Mouse (Mus musculus): ENCODE data around the gene Sumo1. TPM values are rescaled to one million over a fixed set of nuclear protein-coding genes. Genes with fewer than 3 reads are reported as not detected.
A peak's percentile ranks its signal among the peaks of the same experiment; 100 is the strongest.

The Sumo1 gene
- total and polyA plus RNA-seq, 3 experiments: 19.5 to 61.4 (median 57.2) TPM

DNA sequence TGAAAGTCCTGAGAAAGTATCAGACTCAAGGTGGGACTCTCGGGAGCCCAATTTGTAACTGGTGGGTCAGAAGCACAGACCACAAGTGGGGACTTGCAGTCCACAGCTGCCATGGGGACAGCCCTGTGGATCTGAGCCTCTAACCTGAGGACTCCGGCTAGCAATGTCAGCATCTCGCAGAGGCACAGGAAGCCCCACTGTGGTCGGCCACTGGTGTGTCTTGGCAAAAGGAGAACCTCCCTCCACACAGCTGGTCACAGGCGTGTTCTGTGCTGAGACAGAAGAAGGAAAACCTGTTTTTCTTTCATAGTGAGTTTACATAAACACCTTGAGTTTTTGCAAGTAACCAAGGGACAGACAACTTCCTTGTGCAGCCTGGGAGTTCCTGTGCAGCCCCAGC is 104.8 kb downstream of the Sumo1 start:
- Histone ChIP-seq H3K36me3 (ENCODE audit: control insufficient read depth, insufficient read depth, low read length) (no peaks in the 10 kb centered on the region), H3K9ac (ENCODE audit: low read depth, low read length) (no peak overlapping the region), H3K27ac (no peak overlapping the region), H3K27me3 (ENCODE audit: control insufficient read depth, insufficient read depth, low read length) (no peaks in the 10 kb centered on the region), H3K4me1 (ENCODE audit: control insufficient read depth, insufficient read depth, low read length) (no peaks in the 10 kb centered on the region), H3K4me3 (no peak overlapping the region), H3K79me2 (replicated peaks; ENCODE audit: control insufficient read depth, insufficient read depth, low read length) (no peaks in the 10 kb centered on the region)
- no peak for DNase-seq
- WGBS: 64% methylated on average over 5 of the region's 5 CpGs
- intact Hi-C loops (cut with DNase I): no loop called here
- TF ChIP-seq POLR2A (IDR thresholded peaks at IDR 0.05; ENCODE audit: insufficient read depth, low read depth, low read length): no peak
- no peak for TF ChIP-seq EP300 (IDR thresholded peaks at IDR 0.05; ENCODE audit: insufficient read depth, low read depth, low read length)
- no peak for TF ChIP-seq CTCF (IDR thresholded peaks at IDR 0.05)

DNA sequence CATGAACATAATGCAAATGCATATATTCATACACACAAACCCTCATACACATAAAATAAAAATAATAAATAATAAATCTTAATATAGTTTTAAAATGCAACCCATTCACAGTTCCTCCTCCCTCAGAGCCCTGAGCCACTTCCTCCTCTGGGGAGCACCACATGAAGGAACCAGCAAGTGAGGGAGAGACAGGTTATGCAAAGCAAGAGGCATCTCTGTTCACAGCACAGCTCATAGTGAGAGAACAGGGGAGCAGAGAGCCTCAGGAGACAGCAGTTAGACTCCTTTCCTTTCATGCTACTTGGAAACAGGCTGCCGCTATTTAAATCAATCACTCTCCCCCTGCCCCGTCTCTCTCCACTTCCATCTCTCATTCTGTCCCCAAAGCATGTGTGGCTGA is 107.1 kb downstream of the Sumo1 start:
- H3K27me3 ChIP-seq (ENCODE audit: control insufficient read depth, insufficient read depth, low read length): no peaks in the 10 kb centered on the region
- intact Hi-C loops (cut with DNase I): no loop called here
- H3K4me3 ChIP-seq: no peak overlapping the region
- no peaks in the 10 kb centered on the region for H3K79me2 ChIP-seq (replicated peaks; ENCODE audit: control insufficient read depth, insufficient read depth, low read length)
- H3K9ac ChIP-seq (ENCODE audit: low read depth, low read length): no peak overlapping the region
- TF ChIP-seq CTCF (IDR thresholded peaks at IDR 0.05) (no peak), POLR2A (IDR thresholded peaks at IDR 0.05; ENCODE audit: insufficient read depth, low read depth, low read length) (no peak), EP300 (IDR thresholded peaks at IDR 0.05; ENCODE audit: insufficient read depth, low read depth, low read length) (no peak)
- 74% methylated on average over 2 of the region's 2 CpGs for WGBS
- no peak overlapping the region for H3K27ac ChIP-seq
- no peaks in the 10 kb centered on the region for H3K36me3 ChIP-seq (ENCODE audit: control insufficient read depth, insufficient read depth, low read length)
- no peaks in the 10 kb centered on the region for H3K4me1 ChIP-seq (ENCODE audit: control insufficient read depth, insufficient read depth, low read length)
- DNase-seq: no peak

DNA sequence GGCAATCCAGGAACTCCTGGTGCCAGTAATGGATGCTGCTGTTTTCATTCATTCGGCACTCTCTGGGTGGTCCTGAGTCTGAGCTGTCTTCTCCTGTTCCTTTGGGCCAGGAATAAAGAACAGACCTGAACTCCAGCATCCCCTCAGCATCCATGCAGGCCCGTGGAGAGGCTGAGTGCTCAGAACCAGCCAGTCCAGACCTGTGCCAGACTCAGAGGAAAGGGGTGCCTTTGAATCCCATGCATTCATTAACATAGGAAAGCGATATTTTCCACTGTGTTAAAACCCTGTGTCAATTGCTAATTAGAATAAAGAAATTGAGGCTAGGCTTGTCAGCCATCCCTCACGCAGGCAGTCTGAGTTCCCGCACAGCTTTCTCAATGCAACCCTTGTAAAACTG is 116.9 kb downstream of the Sumo1 start:
- no peak overlapping the region for H3K4me3 ChIP-seq
- TF ChIP-seq POLR2A (IDR thresholded peaks at IDR 0.05; ENCODE audit: insufficient read depth, low read depth, low read length) (no peak), CTCF (IDR thresholded peaks at IDR 0.05) (no peak), EP300 (IDR thresholded peaks at IDR 0.05; ENCODE audit: insufficient read depth, low read depth, low read length) (no peak)
- no peaks in the 10 kb centered on the region for H3K4me1 ChIP-seq (ENCODE audit: control insufficient read depth, insufficient read depth, low read length)
- H3K36me3 ChIP-seq (ENCODE audit: control insufficient read depth, insufficient read depth, low read length): no peaks in the 10 kb centered on the region
- no peak overlapping the region for H3K27ac ChIP-seq
- 74% methylated on average over 5 of the region's 5 CpGs for WGBS
- H3K9ac ChIP-seq (ENCODE audit: low read depth, low read length): no peak overlapping the region
- H3K27me3 ChIP-seq (ENCODE audit: control insufficient read depth, insufficient read depth, low read length): no peaks in the 10 kb centered on the region
- intact Hi-C loops (cut with DNase I): no loop called here
- no peaks in the 10 kb centered on the region for H3K79me2 ChIP-seq (replicated peaks; ENCODE audit: control insufficient read depth, insufficient read depth, low read length)
- DNase-seq: no peak

DNA sequence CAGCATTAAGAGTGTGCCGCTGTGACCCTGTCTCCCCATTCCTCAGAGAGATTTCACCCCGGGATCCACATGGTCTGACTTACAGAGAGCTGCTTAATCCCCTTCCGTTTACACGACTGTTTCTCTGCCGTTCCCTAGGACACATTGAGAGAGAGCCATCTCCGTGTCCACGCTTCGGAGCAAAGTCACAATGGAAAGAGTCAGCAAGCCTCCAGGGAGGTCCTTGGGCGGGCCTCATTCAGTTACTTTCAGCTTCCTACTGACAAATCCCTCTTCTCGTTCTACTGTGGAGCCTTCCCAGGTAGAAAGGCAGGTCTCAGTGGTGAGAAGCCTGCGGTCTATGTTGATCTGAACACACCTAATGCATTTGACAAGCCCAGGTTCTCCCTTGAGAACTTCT is 119.6 kb downstream of the Sumo1 start:
- Histone ChIP-seq H3K79me2 (replicated peaks; ENCODE audit: control insufficient read depth, insufficient read depth, low read length) (no peaks in the 10 kb centered on the region), H3K9ac (ENCODE audit: low read depth, low read length) (no peak overlapping the region), H3K27ac (no peak overlapping the region), H3K4me1 (ENCODE audit: control insufficient read depth, insufficient read depth, low read length) (no peaks in the 10 kb centered on the region), H3K27me3 (ENCODE audit: control insufficient read depth, insufficient read depth, low read length) (no peaks in the 10 kb centered on the region), H3K4me3 (no peak overlapping the region), H3K36me3 (ENCODE audit: control insufficient read depth, insufficient read depth, low read length) (no peaks in the 10 kb centered on the region)
- WGBS: 59% methylated on average over 11 of the region's 11 CpGs
- intact Hi-C loops (cut with DNase I): no loop called here
- peak in 1 of 2 experiments; percentile 17 for DNase-seq
- TF ChIP-seq EP300 (IDR thresholded peaks at IDR 0.05; ENCODE audit: insufficient read depth, low read depth, low read length): no peak

DNA sequence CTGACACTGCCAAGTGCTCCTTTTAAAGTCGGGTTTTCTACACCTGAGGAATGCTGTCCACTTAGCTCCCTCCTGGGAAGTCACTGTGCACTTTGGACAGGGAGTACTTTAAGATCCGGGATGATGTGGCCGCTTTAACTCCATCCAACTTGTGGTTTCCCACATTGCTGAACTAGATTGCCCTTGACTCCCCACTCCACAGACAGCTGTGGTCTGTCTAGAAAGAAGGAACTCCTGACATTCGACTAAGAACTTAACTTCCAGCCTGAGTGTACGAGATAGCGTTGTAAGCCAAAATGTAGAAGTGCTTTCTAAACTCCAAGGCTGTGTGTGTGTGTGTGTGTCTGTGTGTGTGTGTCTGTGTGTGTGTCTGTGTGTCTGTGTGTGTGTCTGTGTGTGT is 120.4 kb downstream of the Sumo1 start:
- no peaks in the 10 kb centered on the region for H3K27me3 ChIP-seq (ENCODE audit: control insufficient read depth, insufficient read depth, low read length)
- intact Hi-C loops (cut with DNase I): no loop called here
- H3K36me3 ChIP-seq (ENCODE audit: control insufficient read depth, insufficient read depth, low read length): no peaks in the 10 kb centered on the region
- TF ChIP-seq EP300 (IDR thresholded peaks at IDR 0.05; ENCODE audit: insufficient read depth, low read depth, low read length) (no peak), CTCF (IDR thresholded peaks at IDR 0.05) (no peak)
- 49% methylated on average over 6 of the region's 6 CpGs for WGBS
- H3K27ac ChIP-seq: no peak overlapping the region
- no peak overlapping the region for H3K4me3 ChIP-seq
- peak in 1 of 2 experiments; percentile 9 for DNase-seq
- H3K4me1 ChIP-seq (ENCODE audit: control insufficient read depth, insufficient read depth, low read length): no peaks in the 10 kb centered on the region
- no peak overlapping the region for H3K9ac ChIP-seq (ENCODE audit: low read depth, low read length)
- H3K79me2 ChIP-seq (replicated peaks; ENCODE audit: control insufficient read depth, insufficient read depth, low read length): no peaks in the 10 kb centered on the region

DNA sequence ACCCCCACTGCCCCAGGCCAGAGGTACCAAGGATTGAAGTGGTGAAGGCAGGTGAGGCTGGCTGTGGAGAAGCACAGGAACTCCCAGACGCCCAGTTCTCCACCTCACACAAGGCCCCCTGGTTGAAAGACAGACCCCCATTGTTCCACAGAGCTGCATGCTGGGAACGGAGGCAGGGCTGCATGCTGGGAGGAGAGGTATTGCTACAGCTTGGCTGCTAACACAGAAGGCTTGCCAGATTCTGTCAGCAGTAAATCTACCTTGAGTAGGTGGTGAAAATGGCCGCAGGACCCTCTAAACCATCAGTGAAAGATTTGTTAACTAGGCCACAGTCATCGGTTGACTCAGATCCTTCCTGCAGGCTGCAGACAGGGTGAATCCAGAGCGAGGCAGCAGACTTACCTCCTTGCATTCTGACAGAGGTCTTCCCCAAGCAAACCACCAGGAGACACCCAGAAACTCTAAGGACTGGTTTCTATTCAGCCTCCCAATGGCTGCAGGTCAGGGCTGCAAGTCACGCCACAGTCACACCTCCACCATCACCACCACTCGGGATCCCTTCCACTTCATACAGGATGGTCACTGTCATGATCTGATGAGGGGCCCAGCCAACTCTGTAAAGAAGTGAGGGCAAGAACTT is 121.5 kb downstream of the Sumo1 start:
- Histone ChIP-seq H3K4me1 (ENCODE audit: control insufficient read depth, insufficient read depth, low read length) (no peaks in the 10 kb centered on the region), H3K79me2 (replicated peaks; ENCODE audit: control insufficient read depth, insufficient read depth, low read length) (no peaks in the 10 kb centered on the region), H3K27me3 (ENCODE audit: control insufficient read depth, insufficient read depth, low read length) (no peaks in the 10 kb centered on the region), H3K4me3 (no peak overlapping the region), H3K27ac (no peak overlapping the region), H3K9ac (ENCODE audit: low read depth, low read length) (no peak overlapping the region), H3K36me3 (ENCODE audit: control insufficient read depth, insufficient read depth, low read length) (no peaks in the 10 kb centered on the region)
- DNase-seq: no peak
- intact Hi-C loops (cut with DNase I): no loop called here
- TF ChIP-seq POLR2A (IDR thresholded peaks at IDR 0.05; ENCODE audit: insufficient read depth, low read depth, low read length) (no peak), CTCF (IDR thresholded peaks at IDR 0.05) (no peak), EP300 (IDR thresholded peaks at IDR 0.05; ENCODE audit: insufficient read depth, low read depth, low read length) (no peak)
- 73% methylated on average over 7 of the region's 7 CpGs for whole genome bisulfite sequencing
